Mouse (Mus musculus) megakaryocyte-erythroid progenitor cell, adult 5-6 weeks (primary cell): ENCODE results near the gene Ptprg. TPM values are rescaled to one million over a fixed set of nuclear protein-coding genes. Genes with fewer than 3 reads are reported as not detected.

Experiments used
- ATAC-seq: replicated peaks from 2 replicates; pipeline ENCODE4 v1.8.0; 2016; ENCODE audit warnings: mild to moderate bottlenecking, inconsistent platforms; ENCODE audit not compliant: severe bottlenecking, poor library complexity, low FRiP score, low TSS enrichment
- total RNA-seq, 2 experiments: library from RNA; stranded (forward) in 1 of 2; stranded (reverse) in 1 of 2; fragments of 200-1000, 215-1000 nt in 1 of 2; fragments of >200 nt in 1 of 2; fragmentation: Nextera tagmentation in 1 of 2; gene quantifications; 2 replicates each; pipeline ENCODE4 v1.2.3; 2014 to 2017

Gene Ptprg
- total RNA-seq, 2 experiments from 2014 or later = not detected

DNA sequence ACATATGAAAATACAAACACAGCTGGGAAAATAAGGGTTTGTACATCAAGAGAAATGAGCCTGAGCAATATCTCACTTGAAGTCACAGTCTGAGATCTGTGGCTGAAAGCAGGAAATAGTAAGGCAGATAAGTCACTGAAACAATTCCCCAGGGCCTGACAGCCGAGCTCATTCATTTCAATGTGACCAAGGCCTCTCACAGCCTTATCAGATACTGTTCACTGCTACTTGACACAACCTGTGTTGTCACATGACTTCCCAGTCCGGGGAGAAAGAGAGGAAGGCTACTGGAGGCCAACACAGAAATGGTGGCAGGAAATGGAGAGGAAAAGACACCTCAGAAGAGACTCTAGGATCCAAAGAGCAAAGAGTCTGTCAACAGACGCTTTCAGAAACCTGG lies 430.8 kb downstream of the Ptprg start:
- no peak for ATAC-seq

- no peak for ATAC-seq
These were observed 435.6 kb downstream of the Ptprg start for GRCm38 (mm10) chr14:11988975-11989374.

GRCm38 (mm10) chr14:11991151-11991550 lies 437.8 kb downstream of the Ptprg start:
- no peak for ATAC-seq

GRCm38 (mm10) chr14:11992111-11992510 lies 438.8 kb downstream of the Ptprg start:
- no peak for ATAC-seq

GRCm38 (mm10) chr14:11992534-11992933 lies 439.2 kb downstream of the Ptprg start:
- ATAC-seq = no peak

DNA sequence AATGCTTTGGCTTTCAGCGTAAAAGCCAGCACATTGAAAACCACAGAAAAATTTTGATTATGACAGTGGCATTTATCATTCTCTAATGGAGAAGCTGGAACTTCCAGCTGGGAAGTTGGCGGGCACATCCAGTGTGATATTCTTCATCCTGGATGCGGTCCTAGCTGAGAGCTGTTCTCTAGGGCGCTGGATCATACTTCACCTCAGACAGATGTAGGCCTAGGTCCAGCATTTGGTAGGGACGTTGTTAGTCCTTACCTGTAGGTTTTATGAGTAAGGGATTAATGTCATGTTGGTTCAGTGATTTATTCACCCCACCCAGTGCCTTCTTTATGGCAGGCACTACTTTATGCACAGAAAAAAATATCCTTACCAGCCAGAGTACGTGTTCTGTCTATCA lies 444.2 kb downstream of the Ptprg start:
- ATAC-seq = no peak

DNA sequence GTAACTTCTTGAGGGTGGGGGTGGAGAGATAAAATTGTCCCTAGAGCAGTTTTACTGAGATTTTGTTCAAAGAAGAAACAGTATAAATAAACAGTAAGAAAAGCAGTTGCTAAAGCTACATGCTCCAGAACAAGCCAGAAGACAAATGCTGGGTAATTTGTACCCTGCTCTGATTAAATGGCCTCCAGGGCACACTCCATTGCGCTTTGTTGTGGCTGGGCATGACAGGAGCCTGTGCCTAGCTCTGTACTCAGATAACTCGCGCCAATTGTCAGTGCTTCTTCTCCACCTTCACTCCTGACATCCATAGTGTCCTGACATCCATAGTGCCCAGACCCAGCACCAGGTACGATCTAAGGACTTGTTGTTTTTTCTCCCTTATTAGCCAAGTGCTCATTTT lies 445.1 kb downstream of the Ptprg start:
- ATAC-seq = no peak

DNA sequence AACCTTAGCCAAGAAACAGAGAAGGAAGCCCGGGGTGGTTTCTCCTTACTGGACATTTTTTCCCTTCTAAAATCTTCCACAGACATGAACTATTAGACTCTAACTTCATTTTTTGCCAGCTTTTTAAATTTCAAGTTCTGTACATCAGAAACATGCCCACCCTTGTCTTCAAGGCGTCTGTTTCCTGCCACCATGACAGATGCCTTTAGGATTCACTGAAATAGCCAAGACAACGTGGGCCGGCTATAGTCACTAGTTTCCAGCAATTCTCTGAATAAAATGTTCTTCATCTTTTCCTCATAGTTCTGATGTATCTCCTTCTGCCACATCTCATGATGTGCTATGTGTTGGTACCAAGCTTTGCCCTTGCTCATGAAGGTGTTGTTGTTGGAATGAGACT lies 450.7 kb downstream of the Ptprg start:
- ATAC-seq = no peak

GRCm38 (mm10) chr14:12011766-12012165 lies 458.4 kb downstream of the Ptprg start:
- ATAC-seq = no peak

DNA sequence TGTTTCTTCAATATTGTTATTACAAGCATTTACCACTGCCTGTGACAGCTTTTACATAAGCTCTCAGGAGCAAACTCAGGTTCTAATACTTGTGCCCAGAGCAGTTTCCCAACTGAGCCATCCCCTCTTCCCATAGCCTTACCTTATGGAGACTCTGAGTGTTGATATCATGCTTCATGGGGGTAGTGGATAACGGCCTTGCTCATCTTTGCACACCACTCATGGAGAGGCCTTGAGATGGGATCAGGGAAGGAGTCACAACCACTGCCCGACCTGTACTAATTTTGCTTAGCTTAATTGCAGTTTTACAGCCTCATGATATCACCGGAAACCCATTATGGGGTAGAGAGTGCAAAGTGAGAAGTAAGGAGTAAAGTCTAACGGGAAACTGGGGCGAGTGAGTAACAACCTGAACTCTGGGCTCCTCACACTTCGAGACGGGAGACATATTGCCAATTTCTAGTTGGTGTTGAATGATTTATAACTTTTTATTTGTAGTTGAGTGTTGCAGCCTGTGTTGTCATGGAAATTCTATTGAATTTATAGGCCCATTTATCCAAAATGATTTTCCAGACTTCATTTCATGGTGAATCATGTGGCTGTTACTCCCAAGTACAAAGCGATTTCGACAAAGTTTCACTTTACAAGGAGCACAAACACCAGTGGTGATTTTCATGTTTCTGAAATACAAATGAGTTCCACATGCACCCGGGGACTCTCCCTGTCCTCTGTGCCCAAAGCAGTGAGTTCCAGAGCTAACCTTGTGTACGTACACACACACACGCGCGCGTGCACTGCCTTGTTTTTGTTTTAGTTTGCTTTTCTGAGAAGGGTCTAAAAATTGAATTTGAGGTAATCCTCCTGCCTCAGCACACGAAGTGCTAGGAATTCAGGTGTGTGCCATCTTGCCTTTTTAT lies 472.7 kb downstream of the Ptprg start:
- ATAC-seq = no peak

DNA sequence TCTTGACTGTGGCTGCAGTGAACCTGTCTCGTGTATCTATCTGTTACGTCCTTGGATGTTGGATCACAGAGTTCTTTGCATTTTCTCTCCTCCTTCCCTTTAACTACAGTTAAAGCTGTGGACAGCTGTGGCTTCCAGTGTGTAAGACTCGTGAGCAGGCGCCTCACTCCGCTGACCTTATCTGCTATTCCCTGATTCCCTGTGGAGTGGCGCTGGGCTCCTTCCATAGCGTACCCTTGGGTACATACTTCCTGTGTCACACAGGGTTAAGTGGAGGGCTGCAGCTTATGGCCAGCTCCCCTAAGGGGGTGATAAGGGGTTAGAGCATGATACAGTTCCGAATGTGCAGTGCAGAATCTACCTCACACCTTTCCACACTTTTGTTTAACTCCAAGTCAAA lies 473.9 kb downstream of the Ptprg start:
- ATAC-seq = no peak

GRCm38 (mm10) chr14:12029926-12030325 lies 476.6 kb downstream of the Ptprg start:
- no peak for ATAC-seq

DNA sequence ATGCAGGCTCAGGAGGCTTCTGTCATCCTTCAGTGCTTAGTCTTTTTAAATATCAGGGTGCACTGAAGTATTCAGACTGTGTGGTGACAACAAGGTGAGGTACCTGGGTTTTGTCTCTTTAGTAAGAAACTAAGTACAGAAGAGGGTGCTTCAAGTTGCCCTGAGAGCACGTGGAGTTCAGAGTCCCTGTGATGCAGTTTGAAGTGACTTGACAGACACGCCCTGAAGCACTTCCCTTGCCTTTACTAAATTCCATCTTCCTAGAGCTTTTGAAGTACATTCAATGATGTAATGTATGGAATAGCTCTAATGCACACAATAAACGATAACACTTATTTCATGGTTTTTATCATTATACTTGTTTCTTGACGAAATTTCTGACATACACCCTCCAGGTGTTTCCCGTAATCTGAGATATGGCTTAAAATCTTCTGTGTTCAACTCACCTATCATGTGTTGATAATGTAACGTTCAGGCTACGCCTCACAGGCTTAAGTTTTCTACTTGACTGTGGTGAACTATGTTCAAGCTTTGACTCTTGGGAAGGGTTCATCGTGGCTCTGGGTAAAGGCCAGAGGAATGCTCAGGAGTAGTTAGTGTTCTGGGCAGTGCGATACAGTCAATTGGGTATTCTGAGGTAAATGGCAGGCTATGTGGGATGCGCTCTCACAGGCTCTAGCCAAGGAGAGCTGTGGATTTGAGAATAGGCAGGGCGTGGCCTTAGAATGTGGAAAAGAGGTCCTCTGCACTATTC lies 483.4 kb downstream of the Ptprg start:
- no peak for ATAC-seq

DNA sequence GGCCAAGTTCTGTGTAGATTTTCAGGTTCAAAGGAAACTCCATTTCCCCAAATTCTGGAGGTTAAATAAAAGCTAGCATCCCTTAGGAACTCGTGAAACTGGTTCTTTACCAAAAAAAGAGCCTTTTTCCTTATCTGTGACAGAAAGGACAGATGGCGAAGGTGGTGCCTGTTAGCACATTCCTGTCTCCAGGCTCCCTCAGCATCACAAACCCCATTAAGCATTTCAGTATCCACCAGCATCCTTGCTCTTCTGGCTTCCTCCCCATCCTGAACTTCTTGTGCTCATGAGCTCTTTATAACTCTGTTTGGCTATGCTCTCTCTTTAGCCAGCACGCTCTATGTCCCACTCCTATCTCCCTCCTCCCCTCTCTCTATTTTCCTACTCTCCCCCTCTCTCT lies 486.4 kb downstream of the Ptprg start:
- ATAC-seq = no peak

DNA sequence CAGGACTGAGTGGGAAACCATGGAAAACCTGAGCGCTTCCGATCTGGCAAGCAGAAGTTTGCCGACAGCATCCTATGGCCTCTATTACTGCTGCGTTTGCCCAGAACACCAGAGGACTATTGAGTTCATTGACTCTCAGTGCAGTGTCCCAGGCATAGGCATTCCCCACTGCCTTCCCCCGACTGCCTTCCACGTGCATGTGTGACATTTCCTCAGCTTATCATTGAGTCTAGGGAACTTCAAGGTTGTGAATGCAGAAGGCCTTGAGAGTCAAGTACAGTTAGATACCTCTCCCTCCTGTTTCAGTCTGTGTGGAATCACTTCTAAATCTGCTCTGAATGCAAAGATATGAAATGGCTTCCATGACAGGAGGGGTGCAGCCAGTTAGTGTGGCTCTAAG lies 488.2 kb downstream of the Ptprg start:
- ATAC-seq = no peak

- ATAC-seq = no peak
These were observed 493.0 kb downstream of the Ptprg start for GRCm38 (mm10) chr14:12046226-12046882.

DNA sequence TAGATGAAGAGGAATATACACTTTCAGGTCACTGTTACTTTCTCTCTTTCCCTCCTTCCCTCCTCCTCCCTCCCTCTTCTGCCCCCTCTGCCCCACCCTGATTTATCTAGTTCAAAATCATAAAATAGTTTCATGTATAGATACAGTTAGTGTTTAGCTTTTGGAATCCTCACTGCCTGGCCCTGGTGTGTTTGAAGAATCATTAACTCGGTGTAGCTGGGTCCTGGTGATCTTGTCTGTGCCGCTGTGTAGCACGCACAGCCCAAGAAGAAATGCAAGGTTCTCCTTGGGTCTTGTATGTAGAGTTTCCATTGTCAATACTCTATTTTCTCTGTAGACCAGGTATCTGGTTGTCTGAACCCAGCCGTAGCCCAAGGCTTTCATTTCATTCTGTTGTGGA lies 494.3 kb downstream of the Ptprg start:
- ATAC-seq = no peak

DNA sequence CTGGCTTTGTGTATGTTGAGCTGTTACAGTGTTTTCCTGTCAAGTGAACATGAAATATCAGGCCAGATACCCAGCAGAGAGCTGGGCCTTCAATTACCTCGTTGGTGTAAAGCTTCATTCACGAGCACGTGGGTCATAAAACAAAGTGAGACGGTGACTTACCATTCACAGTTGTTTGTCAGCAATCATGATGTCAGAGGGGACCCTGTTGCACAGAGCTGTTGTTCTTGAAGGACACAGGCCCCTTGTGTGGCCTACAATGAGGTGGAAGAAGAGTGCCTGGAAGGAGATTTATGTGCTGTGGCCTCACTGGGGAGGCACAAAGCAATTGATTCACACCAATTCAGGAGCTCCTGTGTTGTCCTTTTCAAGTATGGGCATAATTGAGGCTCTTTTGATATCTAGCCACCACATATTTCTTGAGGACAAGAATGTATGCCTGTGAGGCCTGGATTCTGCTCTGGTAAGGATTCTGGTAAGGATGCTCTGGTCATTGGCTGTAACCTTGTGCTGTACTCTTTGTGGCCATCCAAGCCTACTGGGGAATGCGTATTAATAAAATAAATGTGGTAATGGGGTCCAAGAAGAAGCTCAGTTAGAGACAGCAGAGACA lies 503.7 kb downstream of the Ptprg start:
- no peak for ATAC-seq

DNA sequence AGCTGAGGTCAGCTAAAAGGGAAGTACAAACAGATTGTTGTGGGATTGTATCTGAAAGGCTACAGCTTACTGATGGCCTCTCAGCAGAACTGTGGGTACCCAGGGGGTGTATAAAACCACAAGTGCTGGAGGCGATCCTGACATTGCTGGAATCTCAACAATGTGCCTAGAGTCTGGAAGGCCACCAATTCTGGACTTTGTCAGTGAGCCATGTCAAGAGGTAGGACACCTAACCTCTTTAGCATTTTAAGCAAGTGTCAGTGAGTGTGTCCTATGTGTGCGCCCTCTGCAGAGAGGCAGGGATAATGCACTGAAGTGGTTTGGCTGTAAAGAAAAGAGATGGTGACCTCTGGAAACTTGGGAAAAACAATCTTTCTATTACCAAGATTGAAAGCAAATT lies 504.5 kb downstream of the Ptprg start:
- ATAC-seq = no peak

DNA sequence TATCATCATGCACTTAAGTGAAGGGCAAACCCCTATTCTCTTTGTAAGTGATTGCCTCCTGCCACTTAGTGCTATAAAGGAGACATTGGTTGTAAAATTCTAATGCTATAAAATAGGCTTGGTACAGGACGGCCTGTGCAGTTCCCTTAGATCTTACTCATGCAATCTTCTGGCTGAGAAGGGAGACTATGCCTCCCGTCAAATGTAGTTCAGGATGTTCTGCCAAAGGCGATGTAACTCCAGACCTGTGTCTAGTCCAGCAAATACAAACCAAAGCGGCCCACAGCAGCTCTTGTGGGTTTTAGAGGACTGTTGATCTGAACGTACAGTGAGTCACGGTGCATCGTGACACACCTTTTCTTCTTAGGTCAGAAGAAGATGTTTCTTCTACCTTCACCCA lies 505.8 kb downstream of the Ptprg start:
- ATAC-seq = no peak
